Mouse (Mus musculus): ENCODE data around the gene Ifna9.
"Not testable (repeated sequence)": the region's sequence is repeated elsewhere in the genome, so short reads cannot be mapped to it uniquely, and the experiment has no call there.

Gene Ifna9

GRCm38 (mm10) chr4:88592285-88592684, at the start of gene Ifna9:
Gene Ifna9 (minus strand): TSS chr4:88592385.
- DNase-seq (ENCODE audit: low read depth), result no peak

- DNase-seq (ENCODE audit: low read depth), result peak; percentile 95
Observed at GRCm38 (mm10) chr4:88641077-88641831, 49.1 kb upstream of the Ifna9 start.

- DNase-seq (ENCODE audit: low read depth), result no peak
Observed at GRCm38 (mm10) chr4:88640704-88641076, 48.5 kb upstream of the Ifna9 start.

GRCm38 (mm10) chr4:88634311-88634710, 42.1 kb upstream of the Ifna9 start, which contains the start of gene C87499:
Gene C87499 (minus strand): TSS chr4:88634411.
- no peak for DNase-seq (ENCODE audit: low read depth)

GRCm38 (mm10) chr4:88603276-88603675, 11.1 kb upstream of the Ifna9 start, which contains the start of gene Ifna12:
Gene Ifna12 (minus strand): TSS chr4:88603376.
- DNase-seq (ENCODE audit: low read depth), result no peak

GRCm38 (mm10) chr4:88571698-88572097, 20.5 kb downstream of the Ifna9 start, which contains the start of gene Ifna14:
Gene Ifna14 (minus strand): TSS chr4:88571798.
- DNase-seq (ENCODE audit: low read depth), result no peak

- DNase-seq (ENCODE audit: low read depth), result no peak
Observed at GRCm38 (mm10) chr4:88561791-88562190, 30.4 kb downstream of the Ifna9 start.

GRCm38 (mm10) chr4:88558145-88558544, 34.0 kb downstream of the Ifna9 start, which contains the start of gene Ifna15:
Gene Ifna15 (minus strand): TSS chr4:88558245.
- not testable (repeated sequence) for DNase-seq (ENCODE audit: low read depth)

GRCm38 (mm10) chr4:88550161-88550945, 41.8 kb downstream of the Ifna9 start:
- DNase-seq (ENCODE audit: low read depth), result peak; percentile 62

- no peak for DNase-seq (ENCODE audit: low read depth)
Observed at GRCm38 (mm10) chr4:88547986-88548385, 44.2 kb downstream of the Ifna9 start.

GRCm38 (mm10) chr4:88543649-88544234, 48.4 kb downstream of the Ifna9 start:
- peak; percentile 41 for DNase-seq (ENCODE audit: low read depth)
